Mouse (Mus musculus) heart, postnatal 4 days (tissue): ENCODE measurements at regions not wholly inside any gene's neighbourhood (a gene's known extent, or its start where the extent isn't known, plus 50 kb on each side); places are given as distances from the start of the nearest gene placed in this dataset.
A peak's percentile ranks its signal among the peaks of the same experiment; 100 is the strongest.

Source experiments
- DNase-seq: peaks from one replicate; pipeline ENCODE4 v3.0.0; 2021

DNA sequence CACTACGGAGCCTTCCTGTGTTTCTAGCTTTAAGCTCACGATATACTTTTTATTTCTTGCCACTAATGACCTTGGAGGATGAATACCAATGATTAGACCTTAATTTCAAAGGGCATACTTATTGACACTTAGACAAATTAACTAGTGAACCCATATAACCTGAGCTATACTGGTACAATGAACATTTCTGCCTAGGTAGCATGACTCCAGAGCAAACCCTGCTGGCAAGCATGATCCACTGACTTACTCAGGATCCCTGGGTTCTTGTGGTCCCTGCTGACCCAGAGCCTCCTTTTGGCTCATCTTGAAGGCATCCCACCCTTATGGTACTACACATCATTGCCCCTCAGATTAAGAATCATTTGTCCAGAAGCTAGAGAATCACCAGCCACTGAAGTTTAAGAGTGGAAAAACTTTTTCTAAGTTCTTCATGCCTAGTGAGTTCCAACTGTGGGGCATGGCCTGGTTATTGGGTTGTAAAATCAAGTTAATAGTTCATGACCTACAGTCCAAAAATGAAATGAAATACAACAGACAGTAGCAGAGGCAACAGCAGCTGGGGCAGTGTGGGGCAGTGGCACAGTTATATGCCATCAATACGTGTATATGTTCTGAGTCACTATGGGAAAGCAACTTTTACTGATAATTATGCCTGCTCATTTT is 1408.5 kb upstream of the A1bg start:
- no peak for DNase-seq

DNA sequence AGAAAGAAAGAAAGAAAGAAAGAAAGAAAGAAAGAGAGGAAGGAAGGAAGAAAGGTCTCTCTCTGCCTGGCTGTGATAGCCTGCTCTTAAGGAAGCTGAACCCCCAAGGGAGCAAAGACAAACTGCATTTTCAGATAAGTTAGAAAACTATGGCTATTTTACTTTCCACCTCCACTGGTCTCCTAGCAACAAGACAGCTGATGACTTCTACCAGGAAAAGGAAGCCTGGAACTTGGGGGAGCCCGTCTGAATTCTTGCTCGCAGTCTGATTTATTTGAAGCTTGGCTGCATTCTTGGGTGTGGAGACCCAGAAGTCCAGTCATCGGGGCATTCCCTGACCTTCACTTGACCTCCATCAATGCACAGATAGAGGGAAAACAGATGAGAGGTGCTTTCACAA is 1406.1 kb upstream of the A1bg start:
- peak; percentile 17 for DNase-seq

DNA sequence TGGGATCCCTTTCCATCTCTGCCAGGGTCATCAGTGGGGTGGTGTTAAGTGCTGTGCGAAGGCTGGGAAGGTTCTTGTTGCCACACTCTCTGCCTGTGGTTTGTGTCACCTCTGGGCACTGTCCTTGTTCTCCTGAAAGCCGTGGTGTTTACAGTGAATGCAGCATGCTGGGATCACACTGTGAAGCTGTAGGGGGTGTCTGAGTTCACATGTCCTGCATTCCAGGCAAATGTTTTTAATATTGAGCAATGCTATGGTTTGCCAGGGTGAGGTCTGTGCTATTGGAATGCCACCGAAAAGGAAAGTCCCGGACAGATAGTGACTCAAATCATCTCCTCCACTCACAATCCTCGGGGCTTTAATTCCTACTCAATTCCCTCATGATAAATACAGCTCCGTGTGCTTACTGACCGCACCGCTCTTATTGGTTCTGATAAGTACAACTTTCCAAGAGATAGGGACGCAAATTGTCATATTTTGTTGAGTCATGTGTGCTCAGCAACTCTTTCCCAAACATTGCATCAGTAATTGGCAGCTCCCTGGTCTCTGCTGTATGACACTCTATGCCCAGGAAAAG is 1405.6 kb upstream of the A1bg start:
- peak; percentile 52 for DNase-seq

DNA sequence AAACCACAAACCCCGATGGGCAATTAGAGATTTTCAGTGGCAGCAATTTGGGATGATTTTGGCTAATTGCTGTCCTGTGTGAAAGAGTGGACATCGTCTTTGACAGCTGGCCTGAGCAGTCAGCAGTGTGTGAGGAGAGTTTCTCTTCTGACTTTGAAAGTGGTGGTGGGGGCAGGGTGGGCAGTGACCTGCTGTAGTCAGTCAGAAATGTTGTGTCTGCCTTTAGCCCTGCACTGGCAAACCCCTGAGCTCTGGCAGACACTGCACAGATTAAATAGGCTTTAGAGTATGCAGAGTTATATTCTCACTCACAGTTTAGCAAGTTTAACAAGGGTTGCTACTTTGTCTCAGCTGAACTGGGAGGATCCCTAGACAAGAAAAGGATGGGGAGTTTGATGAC is 1404.7 kb upstream of the A1bg start:
- peak; percentile 15 for DNase-seq

DNA sequence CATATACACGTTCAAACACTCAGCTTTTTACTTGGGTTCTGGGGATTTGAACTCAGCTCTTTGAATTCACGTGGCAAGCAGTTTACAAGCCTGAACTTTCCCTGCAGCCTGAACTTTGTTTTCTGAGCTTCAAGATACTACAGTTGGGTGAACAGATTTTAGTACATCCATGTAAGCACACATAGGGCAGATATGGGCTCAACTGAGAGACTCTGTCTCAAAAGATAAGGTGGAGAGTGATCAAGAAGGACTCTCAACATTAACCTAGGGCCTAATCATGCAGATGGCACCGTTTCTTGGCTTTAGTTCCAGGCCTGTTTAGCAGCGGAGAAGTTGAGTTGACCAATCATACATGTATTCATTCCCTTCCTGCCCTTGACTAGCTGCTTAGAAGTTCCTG is 1403.7 kb upstream of the A1bg start:
- DNase-seq: no peak

DNA sequence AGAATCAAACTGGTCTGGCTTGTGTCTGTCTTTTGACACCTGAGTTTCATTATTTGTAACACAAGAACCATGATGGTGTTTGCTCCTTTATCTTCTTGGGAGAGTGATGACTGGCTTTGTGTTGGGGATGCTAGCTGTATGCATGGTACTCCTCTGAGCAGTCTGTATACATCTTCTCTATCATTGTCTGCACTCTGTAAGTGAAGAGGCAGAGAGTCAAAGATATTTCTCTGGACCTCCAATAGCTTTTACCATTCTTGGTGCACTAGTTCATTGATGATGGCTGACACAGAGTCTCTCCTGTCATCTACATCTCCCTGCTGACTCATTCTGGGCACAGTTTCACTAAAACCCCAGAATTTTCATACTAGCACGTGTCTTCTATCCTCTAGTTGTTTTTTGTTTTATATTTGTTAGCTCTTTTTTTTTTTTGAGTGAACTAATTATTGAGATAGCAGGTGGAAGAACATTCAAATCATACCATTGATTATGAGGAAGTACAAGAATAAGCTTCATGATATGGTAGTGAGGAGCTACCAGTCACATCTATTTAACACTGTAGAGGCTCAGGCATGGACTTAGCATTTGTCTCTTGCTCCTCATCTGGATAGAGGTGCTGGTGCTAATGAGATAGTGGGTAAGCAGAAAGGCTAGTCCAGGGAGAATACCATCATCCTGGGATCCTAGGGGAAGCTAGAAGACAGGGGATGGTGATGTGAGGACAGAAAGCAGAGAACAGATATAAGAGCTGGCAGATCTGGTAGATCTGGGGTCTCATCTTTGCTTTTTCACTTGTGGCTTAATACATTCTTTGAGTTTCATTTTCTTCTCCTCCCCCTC is 1402.9 kb upstream of the A1bg start:
- no peak for DNase-seq

DNA sequence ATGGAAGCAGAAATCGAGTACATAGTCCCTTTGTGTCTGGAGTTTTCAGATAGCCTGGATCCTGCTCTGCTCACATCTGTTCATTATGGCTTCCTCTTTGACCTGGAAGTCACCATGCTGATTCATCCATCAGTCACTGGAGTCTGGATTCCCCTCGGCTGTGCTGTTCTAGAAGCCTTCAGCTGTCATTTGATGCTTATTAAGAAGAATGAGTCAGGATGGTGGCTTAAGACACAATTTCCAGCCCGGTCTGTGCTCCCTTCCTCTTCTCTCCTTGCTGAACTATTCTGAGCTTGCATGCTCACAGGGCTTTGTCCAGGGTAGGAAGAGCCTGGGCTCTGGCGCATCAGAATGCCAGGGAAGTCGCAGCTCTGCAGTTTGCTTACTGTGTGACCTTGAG is 1398.2 kb upstream of the A1bg start:
- no peak for DNase-seq

DNA sequence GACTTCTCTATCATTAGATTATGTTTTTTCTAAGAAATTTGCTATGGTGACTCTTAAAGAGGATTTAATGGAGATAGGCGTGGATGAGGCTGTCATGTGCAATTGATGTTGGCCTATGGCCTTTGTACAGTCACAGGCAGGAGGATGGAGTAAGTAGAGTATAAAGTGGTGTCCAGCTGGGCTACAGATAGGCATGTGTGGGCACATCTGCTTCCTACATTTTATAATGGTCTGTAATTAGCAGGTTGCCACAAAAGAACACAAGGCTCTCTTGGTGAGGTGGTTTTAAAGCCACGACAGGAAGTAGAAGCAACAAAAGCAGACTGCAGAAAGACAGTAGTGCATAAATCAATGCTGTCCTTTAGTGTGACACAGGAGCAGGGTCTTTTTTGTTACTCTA is 1391.6 kb upstream of the A1bg start:
- DNase-seq: no peak

DNA sequence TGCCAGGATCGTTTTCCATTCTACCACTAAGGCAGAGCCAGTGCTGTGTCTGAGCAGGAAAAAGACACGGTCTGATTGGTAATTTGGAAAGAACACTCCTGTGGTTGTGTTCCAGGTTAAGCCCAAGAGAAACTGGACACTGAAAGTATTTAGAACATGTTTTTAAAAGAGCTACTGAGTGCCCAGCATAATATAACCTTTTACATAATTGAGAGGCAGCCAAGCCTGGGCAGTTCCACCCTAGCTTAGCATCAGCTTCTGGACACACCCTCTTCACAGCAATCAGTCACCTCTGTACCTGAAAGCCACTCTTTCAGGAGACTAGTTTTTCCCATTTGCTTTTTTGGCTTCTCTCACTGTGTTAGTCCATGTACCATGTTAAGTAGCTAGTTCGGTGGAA is 1379.4 kb upstream of the A1bg start:
- peak; percentile 9 for DNase-seq

DNA sequence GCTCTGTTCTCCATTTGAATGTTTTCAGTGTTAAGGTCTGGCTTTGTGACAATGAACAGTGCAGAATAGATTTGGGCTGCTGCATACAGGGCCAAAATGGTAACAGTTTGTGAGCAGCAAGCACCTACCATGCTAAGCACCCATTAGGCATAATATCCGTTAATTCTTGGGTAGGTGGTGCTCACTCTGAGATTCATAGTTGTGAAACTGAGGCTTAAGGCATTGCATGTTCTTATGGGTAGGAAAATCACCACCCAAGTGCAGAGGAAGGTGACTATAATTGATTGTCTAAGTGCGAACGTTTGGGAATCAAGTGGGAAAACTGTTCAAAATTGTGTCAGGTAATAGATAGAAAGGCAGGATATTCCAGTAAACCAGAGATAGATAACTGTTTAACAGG is 1378.8 kb upstream of the A1bg start:
- no peak for DNase-seq

DNA sequence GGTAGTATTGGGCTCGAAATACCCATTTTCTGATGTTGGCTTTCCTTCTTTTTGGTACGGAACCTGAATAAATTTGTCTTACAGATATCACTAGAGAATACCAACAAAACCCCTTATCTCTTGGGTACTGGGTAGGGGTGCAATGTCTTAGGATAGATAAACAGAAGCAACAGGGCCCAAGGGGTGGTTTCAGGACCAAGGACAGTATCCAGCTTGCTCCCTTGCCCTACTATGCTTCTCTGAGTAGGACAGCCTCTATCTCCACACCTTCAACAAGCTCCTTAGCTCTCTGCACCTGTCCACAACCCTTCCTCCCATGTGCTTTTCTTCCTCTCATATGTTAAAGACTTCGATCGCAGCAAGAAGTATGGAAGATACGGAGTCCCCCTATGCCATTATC is 1374.3 kb upstream of the A1bg start:
- no peak for DNase-seq

DNA sequence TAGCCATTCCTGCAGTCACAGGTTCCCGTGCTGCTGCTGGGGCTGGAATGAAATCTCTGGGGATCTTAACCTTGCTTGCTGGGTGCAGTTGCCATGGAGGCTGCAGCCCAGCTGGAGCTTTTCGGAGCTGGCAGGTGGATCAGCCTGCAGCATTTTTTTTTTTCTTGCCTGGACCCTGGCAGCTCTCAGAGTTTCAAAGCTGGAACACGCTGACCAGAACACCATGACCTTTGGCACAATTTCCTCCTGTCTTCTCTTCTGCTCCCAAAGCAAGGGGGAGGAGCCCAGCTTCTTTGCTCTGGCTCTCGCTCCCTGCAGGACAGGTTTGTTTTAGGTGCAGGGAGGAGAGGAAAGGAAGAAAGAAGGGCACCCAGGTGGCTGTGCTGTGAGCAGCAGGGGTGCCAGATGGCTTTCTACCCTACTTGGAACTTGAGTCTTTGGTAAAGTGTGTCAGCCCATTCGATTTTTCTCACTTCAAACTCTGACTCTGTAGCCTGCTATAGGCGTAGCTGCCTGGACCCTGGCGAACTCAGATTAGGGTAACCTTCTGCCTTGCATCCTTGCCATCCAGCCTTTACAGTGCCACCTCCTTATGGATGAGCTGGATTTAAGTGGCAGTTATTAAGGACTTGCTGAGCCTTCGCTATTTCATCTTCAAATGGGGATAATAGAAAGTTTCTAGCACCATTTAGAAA is 1372.6 kb upstream of the A1bg start:
- DNase-seq: peak; percentile 50

DNA sequence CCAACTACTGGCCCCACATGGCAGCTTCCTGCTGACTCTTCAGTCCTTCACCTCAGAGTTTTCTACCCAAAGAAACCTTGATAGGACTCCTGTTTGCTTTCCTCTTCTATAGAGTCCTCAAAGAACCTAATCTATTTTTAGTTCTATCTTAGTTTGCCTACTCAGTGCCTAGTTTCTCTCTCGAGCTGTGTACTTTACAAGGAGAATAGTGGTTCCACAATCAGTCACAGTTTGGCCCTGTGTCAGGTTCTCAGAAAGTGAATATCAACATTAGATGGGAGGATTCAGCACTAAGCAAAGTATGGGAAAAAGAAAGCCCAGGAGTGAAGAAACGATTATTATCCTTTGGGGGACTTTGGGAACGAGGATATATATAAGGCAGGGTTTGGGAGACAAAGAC is 1372.0 kb upstream of the A1bg start:
- DNase-seq: peak; percentile 11

DNA sequence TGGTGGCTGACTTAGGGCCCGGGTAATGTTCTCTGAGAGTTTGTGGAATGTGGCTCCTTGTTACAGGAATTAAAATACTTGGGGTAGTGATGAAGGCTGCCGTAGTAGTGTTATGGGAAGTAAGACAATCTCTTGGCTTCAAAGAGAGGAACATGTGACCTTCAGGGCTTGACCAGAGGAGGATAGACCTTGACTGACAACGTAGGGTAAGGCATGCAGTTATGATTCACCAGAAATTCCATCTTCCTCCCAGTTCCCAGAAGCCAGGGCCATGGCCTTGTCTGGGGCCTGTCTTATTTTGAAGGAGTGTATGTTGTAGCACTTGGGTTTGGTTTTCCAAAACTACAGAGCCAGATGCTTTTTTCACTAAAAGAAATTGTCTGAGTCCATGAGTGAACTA is 1370.1 kb upstream of the A1bg start:
- no peak for DNase-seq

DNA sequence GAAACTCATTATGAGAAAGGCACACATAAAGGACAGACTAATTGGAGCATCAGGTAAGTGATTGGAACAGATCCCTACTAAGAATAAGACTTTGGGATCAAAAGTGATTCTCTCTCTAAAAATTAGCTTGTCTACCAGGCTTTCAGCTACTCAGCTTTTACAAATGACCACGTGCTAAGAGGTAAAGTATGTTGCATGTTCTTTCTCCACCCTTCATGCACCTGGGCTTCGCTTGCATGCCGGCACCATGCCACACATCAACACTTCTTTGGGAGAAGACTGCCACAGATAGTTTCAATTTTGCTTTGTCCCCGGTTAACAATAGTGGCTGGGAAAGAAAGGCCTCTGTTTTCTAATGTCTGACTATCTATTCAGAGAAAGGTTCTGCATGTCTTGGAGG is 1367.9 kb upstream of the A1bg start:
- no peak for DNase-seq

DNA sequence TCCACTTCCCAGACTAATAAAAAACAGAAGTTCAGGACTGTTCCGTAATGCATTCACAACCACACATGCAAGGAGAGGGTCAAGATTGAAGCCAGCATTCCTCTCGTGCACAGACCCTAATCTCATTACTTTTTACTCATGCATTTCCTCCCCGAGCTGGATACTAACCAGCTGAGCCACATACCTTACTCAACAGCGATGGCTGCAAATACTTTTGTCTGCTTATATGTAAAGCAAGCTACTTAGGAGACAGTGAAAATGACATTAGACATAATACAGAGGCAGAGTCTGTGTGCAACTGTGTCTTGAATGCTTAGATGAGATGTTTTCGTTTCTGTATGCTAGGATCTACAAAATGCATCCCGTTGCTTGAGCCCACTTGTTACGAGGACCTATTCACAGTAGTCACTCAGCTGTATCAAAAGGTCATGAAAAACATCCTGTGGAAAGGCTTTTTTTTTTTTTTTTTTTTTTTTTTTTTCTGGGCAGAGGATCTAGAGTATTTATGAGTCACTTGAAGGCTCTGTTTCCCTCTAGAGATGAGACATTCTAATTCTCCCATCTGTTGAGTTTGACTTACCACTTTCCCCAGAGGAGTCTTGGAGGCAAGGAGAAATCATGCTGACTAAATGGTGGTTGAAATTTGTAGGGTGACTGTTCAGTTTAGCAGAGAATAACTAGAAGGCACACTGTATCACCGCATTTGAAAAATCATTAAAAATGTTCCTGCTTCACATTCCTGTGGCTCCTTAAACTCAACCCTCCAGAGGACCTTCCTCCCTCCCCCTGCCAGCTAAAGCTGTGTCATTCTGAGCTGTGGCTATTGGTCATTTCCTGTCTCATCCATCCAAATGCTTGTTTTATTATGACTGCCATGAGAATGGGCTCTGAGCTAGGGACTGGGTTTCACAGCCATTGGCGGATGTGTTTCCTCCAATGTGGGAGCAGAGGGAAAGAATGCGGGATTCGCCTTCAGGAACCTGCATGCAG is 1364.1 kb upstream of the A1bg start:
- DNase-seq: peak; percentile 12

DNA sequence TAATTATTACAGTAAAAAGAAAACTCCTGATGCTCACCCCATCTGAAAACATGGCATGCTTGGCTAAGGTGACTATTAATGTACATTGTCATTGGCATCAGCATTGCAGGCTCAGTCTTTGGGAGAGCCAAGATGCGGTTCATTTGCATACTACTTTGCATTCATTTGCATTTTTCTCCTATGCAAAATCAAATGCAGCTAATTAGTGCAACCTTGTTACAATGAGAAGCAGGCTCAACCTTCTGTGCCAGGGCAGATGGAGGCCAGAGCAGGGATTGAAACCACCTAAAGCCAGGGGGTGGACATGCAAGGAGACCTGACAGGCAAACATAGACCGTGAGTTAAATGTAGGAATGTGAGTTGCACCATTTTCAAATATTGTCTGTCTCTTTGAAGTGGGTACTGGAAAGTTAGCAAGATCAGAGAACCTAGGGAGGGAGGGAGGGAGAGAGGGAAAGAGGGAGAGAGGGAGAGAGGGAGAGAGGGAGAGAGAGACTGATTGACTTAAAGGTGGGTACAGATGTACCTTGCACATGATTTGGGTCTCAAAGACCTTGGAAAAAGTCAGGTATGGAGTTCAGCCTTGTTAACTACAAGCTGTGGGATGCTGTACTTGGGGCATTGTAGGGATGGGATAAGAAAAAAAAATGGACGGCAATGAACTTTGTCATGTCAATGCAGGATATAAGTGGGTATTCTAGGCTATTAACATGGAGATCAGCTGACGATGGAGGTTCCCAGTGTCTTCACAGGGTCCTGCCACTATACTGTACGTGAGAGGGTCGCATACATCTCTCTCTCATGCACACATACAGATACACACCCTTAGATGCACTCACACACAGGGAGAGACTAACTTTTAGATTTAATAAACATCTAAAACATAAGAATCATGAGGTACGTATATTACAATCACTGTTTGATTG is 1362.1 kb upstream of the A1bg start:
- no peak for DNase-seq

DNA sequence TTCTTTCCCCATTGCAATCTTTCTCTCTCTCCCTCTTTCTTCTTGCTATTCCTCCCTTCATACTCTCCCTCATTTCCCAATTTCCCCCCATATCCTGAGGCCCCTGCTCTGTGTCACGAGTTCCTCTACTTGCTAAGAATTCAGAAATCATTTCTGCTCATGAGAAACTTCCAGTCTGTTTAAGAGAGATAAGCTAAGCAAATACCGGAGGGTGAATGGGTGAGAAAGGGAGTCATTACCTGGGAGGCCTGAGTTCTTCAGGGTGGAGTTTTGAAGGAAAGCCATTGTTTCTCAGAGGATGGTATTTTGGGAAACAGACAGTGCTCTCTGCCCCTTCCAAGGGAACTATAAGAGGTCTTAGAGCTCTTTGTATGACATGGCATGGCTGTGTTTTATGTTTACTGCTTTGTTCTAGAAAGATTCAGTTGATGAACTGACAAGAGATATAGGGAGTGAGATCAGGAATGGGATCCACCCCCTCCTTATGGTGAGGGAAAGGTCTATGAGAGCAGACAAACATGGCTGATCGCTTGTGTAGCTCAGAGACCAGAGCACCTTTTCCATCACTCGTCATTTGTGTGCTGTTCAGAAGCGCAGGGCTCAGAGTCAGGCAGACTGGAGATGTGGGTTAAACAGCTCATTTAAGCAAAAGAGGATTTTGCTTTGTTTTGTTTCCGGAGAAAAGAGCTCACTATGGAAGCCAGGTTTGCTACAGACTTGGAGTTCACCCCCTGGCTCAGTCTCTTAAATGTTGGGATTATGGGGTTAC is 1361.0 kb upstream of the A1bg start:
- DNase-seq: no peak

DNA sequence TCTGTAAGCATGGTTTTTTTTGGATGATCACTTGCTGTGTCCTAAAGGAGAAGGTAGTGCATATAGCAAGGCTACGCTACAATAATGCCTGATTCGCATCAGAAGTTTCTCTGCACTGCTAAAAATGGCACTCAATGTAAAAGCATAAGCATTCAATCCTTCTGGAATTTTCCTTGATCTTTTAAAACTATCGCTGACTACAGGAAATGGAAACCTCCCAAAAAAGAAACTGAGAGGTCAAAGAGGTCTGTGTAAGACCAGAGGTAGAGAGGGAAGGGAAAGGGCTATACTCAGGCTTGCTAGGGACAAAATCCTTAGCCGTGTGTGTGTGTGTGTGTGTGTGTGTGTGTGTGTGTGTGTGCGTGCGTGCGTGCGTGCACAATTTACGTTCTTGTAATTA is 1359.8 kb upstream of the A1bg start:
- DNase-seq: no peak

DNA sequence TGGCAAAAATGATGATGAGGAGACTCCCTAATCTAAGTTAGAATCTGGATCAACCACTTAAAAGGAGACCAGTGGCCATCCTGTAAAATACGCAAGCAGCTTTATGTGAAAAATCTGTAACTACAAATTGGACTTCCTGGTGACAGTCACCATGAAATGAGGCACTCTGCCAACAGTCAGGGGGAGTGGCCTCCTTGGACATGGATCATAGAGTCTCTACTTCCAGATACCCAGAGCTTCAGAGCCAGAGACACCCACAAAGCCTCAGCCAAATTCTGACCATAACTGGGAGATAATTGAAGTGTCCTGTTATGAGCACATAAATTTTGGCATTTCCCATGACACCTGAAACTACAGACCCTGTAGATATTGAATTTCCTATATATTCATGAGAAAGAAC is 1359.3 kb upstream of the A1bg start:
- peak; percentile 58 for DNase-seq
